ENCODE assay signal across 8 mouse cellular contexts in the genomic region with DNA sequence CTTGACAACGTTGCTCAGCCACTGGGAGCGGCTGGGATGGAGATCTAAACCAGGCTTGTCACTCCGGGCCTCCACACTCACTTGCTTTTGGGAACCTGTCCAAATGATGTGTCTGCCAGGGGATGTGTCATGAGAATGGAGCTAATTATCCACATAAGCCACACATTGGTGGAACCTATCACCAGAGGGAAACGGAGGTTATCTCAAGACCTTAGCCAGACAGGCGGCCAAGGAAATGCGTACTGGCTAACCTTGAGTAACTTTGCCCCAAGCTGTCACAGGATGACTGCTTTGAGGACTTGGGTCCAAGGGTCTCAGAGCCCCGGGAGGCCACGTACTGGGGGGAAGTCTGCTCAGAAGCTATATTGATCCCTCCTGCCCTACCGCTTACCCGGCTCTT. TPM values are rescaled to one million over a fixed set of nuclear protein-coding genes. Genes with fewer than 3 reads are reported as not detected.
DNase-seq lines count a peak whose midpoint lies in the region; ATAC-seq and TF ChIP-seq lines count a peak whose summit lies in the region.

No protein-coding gene starts in this region.

- no peaks in the 10 kb centered on the region for H3K9me3 ChIP-seq in hindbrain, embryonic 14.5 days (ENCODE audit: control insufficient read depth, low read length)
- no peaks in the 10 kb centered on the region for H3K9me3 ChIP-seq in limb, embryonic 12.5 days
- H3K9me3 ChIP-seq in midbrain, postnatal 0 days (ENCODE audit: low read length), result no peaks in the 10 kb centered on the region

- intact Hi-C loops in gastrocnemius, adult 2 months (cut with DNase I), result loop anchor here (10.0 kb wide), 1 partner anchor 74 kb away; no protein-coding TSS in a partner anchor
- intact Hi-C loops in left cerebral cortex, postnatal 10 days (cut with DNase I), result loop anchor here (5.0 kb wide), 1 partner anchor 141 kb away; no protein-coding TSS in a partner anchor

- no peaks in the 10 kb centered on the region for H3K36me3 ChIP-seq in testis, adult 2 months (ENCODE audit: control insufficient read depth, insufficient read depth, low read length)
- no peaks in the 10 kb centered on the region for H3K36me3 ChIP-seq in hindbrain, embryonic 14.5 days (replicated peaks; ENCODE audit: control insufficient read depth, insufficient read depth)
- H3K36me3 ChIP-seq in limb, embryonic 12.5 days, result no peaks in the 10 kb centered on the region
- H3K36me3 ChIP-seq in midbrain, postnatal 0 days (ENCODE audit: insufficient read depth, low read length), result no peaks in the 10 kb centered on the region

- peak overlapping the region; percentile 63 for H3K9ac ChIP-seq in hindbrain, embryonic 14.5 days
- peak overlapping the region; percentile 71; the same call in 1 of the 2 replicates for H3K9ac ChIP-seq in limb, embryonic 12.5 days (replicated peaks)
- H3K9ac ChIP-seq in midbrain, postnatal 0 days (replicated peaks; ENCODE audit: low read length, poor library complexity, severe bottlenecking), result peak overlapping the region; percentile 64

- WGBS in hindbrain, embryonic 14.5 days, result 31% methylated on average over 10 of the region's 10 CpGs
- 27% methylated on average over 10 of the region's 10 CpGs for WGBS in limb, embryonic 12.5 days
- WGBS in midbrain, postnatal 0 days, result 27% methylated on average over 10 of the region's 10 CpGs

- H3K27me3 ChIP-seq in testis, adult 2 months (ENCODE audit: control insufficient read depth, insufficient read depth, low read length), result no peaks in the 10 kb centered on the region
- H3K27me3 ChIP-seq in hindbrain, embryonic 14.5 days (ENCODE audit: control insufficient read depth, insufficient read depth, low read length), result peaks cover 41% of the 10 kb centered on the region
- H3K27me3 ChIP-seq in limb, embryonic 12.5 days, result peaks cover 66% of the 10 kb centered on the region
- peaks cover 18% of the 10 kb centered on the region for H3K27me3 ChIP-seq in midbrain, postnatal 0 days (ENCODE audit: insufficient read depth, low read length)

- no peak overlapping the region for H3K27ac ChIP-seq in testis, adult 2 months (ENCODE audit: control insufficient read depth, insufficient read depth, low read depth, low read length)
- peak overlapping the region; percentile 93 for H3K27ac ChIP-seq in gastrocnemius, adult 2 months
- no peak overlapping the region for H3K27ac ChIP-seq in hindbrain, embryonic 14.5 days
- no peak overlapping the region for H3K27ac ChIP-seq in limb, embryonic 12.5 days
- H3K27ac ChIP-seq in midbrain, postnatal 0 days (ENCODE audit: low read depth, low read length), result no peak overlapping the region

- peak overlapping the region; percentile 88 for H3K4me3 ChIP-seq in testis, adult 2 months (ENCODE audit: control insufficient read depth, low read depth, low read length)
- peak overlapping the region; percentile 93 for H3K4me3 ChIP-seq in gastrocnemius, adult 2 months
- peak overlapping the region; percentile 55 for H3K4me3 ChIP-seq in hindbrain, embryonic 14.5 days (replicated peaks; ENCODE audit: low read length)
- H3K4me3 ChIP-seq in limb, embryonic 12.5 days (replicated peaks), result peak overlapping the region; percentile 62
- H3K4me3 ChIP-seq in midbrain, postnatal 0 days (ENCODE audit: low read depth, low read length), result peak overlapping the region; percentile 56

- no peak for DNase-seq in testis, postnatal 14 days (ENCODE audit: low spot score)
- peak; percentile 71 for DNase-seq in gastrocnemius, adult 2 months
- DNase-seq in hindbrain, embryonic 14.5 days (ENCODE audit: low spot score), result peak; percentile 69
- DNase-seq in midbrain, postnatal 0 days (ENCODE audit: low spot score), result peak; percentile 47
- DNase-seq in left cerebral cortex, postnatal 10 days (ENCODE audit: extremely low spot score in 1 of 2, low spot score in 2 of 2), result no peak
- DNase-seq in ovary, adult 18-20 months (ENCODE audit: low spot score), result no peak

- TF ChIP-seq CTCF in testis, adult 2 months (IDR thresholded peaks at IDR 0.05; ENCODE audit: control insufficient read depth, insufficient read depth, insufficient replicate concordance, low read depth, low read length), result no peak
- TF ChIP-seq CTCF in gastrocnemius, adult 2 months (IDR thresholded peaks at IDR 0.05), result no peak
- TF ChIP-seq CTCF in midbrain, postnatal 0 days (IDR thresholded peaks at IDR 0.05), result no peak

- TF ChIP-seq POLR2A in testis, adult 2 months (IDR thresholded peaks at IDR 0.05; ENCODE audit: control insufficient read depth, low read depth, low read length), result no peak

- peak; percentile 12; the same call in 1 of the 2 replicates for ATAC-seq in hindbrain, embryonic 14.5 days (ENCODE audit: low FRiP score)
- ATAC-seq in limb, embryonic 12.5 days (ENCODE audit: insufficient number of reproducible peaks, insufficient read depth, low FRiP score, low TSS enrichment, low read depth), result no peak
- ATAC-seq in midbrain, postnatal 0 days (ENCODE audit: low FRiP score), result peak; percentile 14; the same call in 1 of the 2 replicates

- peak overlapping the region; percentile 98 for H3K4me2 ChIP-seq in hindbrain, embryonic 14.5 days (replicated peaks)
- peak overlapping the region; percentile 90 for H3K4me2 ChIP-seq in limb, embryonic 12.5 days
- peak overlapping the region; percentile 96 for H3K4me2 ChIP-seq in midbrain, postnatal 0 days (ENCODE audit: low read depth, low read length, poor library complexity, severe bottlenecking)

- peaks cover 17% of the 10 kb centered on the region for H3K4me1 ChIP-seq in testis, adult 2 months (ENCODE audit: control insufficient read depth, insufficient read depth, low read length)
- H3K4me1 ChIP-seq in hindbrain, embryonic 14.5 days (replicated peaks; ENCODE audit: control insufficient read depth, insufficient read depth, low read length), result peaks cover 20% of the 10 kb centered on the region
- H3K4me1 ChIP-seq in limb, embryonic 12.5 days (replicated peaks), result peaks cover 17% of the 10 kb centered on the region
- H3K4me1 ChIP-seq in midbrain, postnatal 0 days (ENCODE audit: insufficient read depth, low read length), result peaks cover 7% of the 10 kb centered on the region; the same call in 1 of the 2 replicates

RNA-seq across cellular contexts. Expression of a gene that starts 2.3 kb away (rescaled TPM):
- polyA plus RNA-seq in testis, adult 2 months (2012; rRNA removed), result 10.3 and 10.7 TPM in 2 replicates
- 1 to 10 TPM; 3.6 to 8.6 TPM for total RNA-seq in gastrocnemius, adult 2 months (2021)
- polyA plus RNA-seq in hindbrain, embryonic 14.5 days (2014; fragmentation: Nextera tagmentation; extraction: Ambion mirVana), result 10.4 and 13.2 TPM in 2 replicates
- 5.9 and 8.6 TPM in 2 replicates for polyA plus RNA-seq in limb, embryonic 12.5 days (2016; fragmentation: Nextera tagmentation; extraction: Ambion mirVana)
- 11.7 and 12.7 TPM in 2 replicates for total RNA-seq in midbrain, postnatal 0 days (2014; rRNA removed)
- polyA plus RNA-seq in midbrain, postnatal 0 days (2015; fragmentation: Nextera tagmentation; extraction: Ambion mirVana), result 7.5 and 7.8 TPM in 2 replicates
- total RNA-seq in left cerebral cortex, postnatal 10 days (2021), result 10 to 100 TPM; 10.2 to 10.8 TPM

Comparison
In these comparisons a context has a peak if more than half of its experiments do, and no peak if none do; other contexts are left out.
1. DNase-seq: peak in gastrocnemius, adult 2 months (single experiment), hindbrain, embryonic 14.5 days (single experiment) and midbrain, postnatal 0 days (single experiment); none in testis, postnatal 14 days (single experiment), left cerebral cortex, postnatal 10 days (0 of 2) and ovary, adult 18-20 months (single experiment).
2. Peak in every context shown above with its lines, with median percentiles within 50 percentile points of each other: H3K4me3 ChIP-seq, H3K4me2 ChIP-seq and H3K9ac ChIP-seq.